Mouse (Mus musculus): ENCODE measurements at regions not wholly inside any gene's neighbourhood (a gene's known extent, or its start where the extent isn't known, plus 50 kb on each side); places are given as distances from the start of the nearest gene placed in this dataset.

DNA sequence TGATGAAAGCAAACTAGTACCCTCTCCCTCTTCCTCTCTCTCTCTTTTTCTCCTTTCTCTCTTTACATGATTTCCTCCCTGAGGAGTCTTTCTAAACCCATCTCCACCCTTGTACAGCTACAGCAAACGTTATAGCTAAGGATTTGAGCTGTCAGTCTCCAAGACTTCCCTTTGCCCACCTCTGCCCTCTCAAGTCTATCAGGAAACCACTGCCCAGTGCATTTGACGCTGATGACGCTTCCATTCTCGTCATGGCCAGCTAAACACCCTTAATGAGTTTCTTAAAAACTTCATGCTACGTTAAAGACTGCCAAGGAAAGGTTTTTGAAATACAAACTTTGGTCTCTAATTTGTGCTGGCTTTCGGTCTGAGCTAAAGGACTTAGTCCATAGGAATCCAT lies 99.0 kb upstream of the Bach2 start:
- Histone ChIP-seq H3K27me3 (ENCODE audit: control insufficient read depth, insufficient read depth, low read length) (no peaks in the 10 kb centered on the region), H3K9ac (replicated peaks; ENCODE audit: low read length) (no peak overlapping the region), H3K4me3 (replicated peaks; ENCODE audit: low read depth, low read length) (no peak overlapping the region), H3K9me3 (ENCODE audit: control insufficient read depth, low read length) (no peaks in the 10 kb centered on the region), H3K36me3 (ENCODE audit: control insufficient read depth, insufficient read depth, low read length) (no peaks in the 10 kb centered on the region), H3K27ac (replicated peaks; ENCODE audit: low read depth, low read length) (no peak overlapping the region), H3K4me1 (ENCODE audit: control insufficient read depth, insufficient read depth, low read length) (no peaks in the 10 kb centered on the region), H3K4me2 (ENCODE audit: low read length) (no peak overlapping the region)
- DNase-seq (no peak), ATAC-seq (ENCODE audit: low FRiP score, low TSS enrichment) (no peak)
- WGBS = 73% methylated on average over 6 of the region's 6 CpGs

DNA sequence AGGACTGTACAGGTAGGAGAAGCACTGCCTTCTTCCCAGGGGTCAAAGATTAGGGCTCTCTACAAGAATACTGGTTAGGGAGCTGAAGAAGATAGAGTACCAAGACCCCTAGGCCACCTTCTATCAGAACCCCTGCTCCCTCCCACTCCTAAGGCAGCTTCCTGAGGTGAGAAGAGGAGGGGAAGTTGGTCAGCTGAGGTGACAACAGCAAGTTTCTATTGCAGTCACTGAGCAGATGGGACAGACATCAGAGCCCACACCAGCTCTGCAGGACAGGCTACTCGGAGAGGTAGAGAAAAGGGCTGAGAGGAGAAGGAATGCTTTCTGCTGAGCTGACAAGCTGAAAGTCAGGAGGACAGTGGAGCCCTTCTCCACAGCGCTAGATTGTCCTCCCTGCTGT lies 98.5 kb upstream of the Bach2 start:
- Histone ChIP-seq H3K4me2 (ENCODE audit: low read length) (no peak overlapping the region), H3K4me3 (replicated peaks; ENCODE audit: low read depth, low read length) (no peak overlapping the region), H3K27me3 (ENCODE audit: control insufficient read depth, insufficient read depth, low read length) (no peaks in the 10 kb centered on the region), H3K9me3 (ENCODE audit: control insufficient read depth, low read length) (no peaks in the 10 kb centered on the region), H3K27ac (replicated peaks; ENCODE audit: low read depth, low read length) (no peak overlapping the region), H3K9ac (replicated peaks; ENCODE audit: low read length) (no peak overlapping the region), H3K36me3 (ENCODE audit: control insufficient read depth, insufficient read depth, low read length) (no peaks in the 10 kb centered on the region), H3K4me1 (ENCODE audit: control insufficient read depth, insufficient read depth, low read length) (no peaks in the 10 kb centered on the region)
- DNase-seq (no peak), ATAC-seq (ENCODE audit: low FRiP score, low TSS enrichment) (no peak)
- WGBS = 85% methylated on average over 2 of the region's 2 CpGs

DNA sequence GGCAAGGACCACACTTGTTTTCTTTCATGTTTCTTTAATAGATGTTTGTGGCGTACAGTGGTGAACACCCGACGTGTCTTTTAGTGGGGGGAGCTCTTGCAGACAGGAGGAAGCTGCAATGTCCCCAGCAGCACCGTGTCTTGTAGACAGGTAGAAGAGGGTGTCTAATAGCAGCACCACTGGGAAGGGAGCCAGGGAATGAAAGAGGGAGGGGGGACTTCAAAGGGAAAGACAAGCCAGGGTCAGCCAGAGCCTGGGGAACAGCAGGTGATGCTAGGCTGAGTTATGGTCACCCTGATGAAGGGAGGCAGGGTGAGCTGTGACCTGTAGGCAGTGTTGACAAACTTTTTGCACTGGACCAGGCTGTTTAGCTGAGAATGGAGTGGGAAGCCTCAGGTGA lies 96.4 kb upstream of the Bach2 start:
- WGBS = 89% methylated on average over 4 of the region's 4 CpGs
- H3K36me3 ChIP-seq (ENCODE audit: control insufficient read depth, insufficient read depth, low read length) = no peaks in the 10 kb centered on the region
- no peaks in the 10 kb centered on the region for H3K27me3 ChIP-seq (ENCODE audit: control insufficient read depth, insufficient read depth, low read length)
- no peak overlapping the region for H3K4me3 ChIP-seq (replicated peaks; ENCODE audit: low read depth, low read length)
- H3K4me1 ChIP-seq (ENCODE audit: control insufficient read depth, insufficient read depth, low read length) = no peaks in the 10 kb centered on the region
- DNase-seq = no peak
- no peak for ATAC-seq (ENCODE audit: low FRiP score, low TSS enrichment)
- no peaks in the 10 kb centered on the region for H3K9me3 ChIP-seq (ENCODE audit: control insufficient read depth, low read length)
- no peak overlapping the region for H3K27ac ChIP-seq (replicated peaks; ENCODE audit: low read depth, low read length)
- no peak overlapping the region for H3K4me2 ChIP-seq (ENCODE audit: low read length)
- H3K9ac ChIP-seq (replicated peaks; ENCODE audit: low read length) = no peak overlapping the region

DNA sequence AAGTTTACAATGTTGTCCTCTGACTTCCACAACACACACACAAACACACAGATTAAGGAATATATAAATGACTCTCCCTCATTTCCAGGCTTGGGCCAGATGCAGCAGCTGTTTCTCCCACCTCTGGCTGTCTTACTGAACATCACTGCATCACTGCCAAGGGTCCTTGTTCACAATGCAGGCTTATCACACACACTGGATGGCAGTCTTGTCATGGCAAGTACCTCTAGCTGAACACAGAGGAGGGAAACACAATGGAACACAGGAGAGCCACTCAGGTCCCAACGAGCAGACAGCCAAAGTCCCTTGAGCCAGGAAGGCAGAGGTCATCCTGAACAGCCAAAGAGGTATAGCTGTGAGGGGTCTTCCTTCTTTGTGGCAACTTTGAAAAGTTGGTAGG lies 91.5 kb upstream of the Bach2 start:
- Histone ChIP-seq H3K9ac (replicated peaks; ENCODE audit: low read length) (no peak overlapping the region), H3K27ac (replicated peaks; ENCODE audit: low read depth, low read length) (no peak overlapping the region), H3K4me3 (replicated peaks; ENCODE audit: low read depth, low read length) (no peak overlapping the region), H3K4me1 (ENCODE audit: control insufficient read depth, insufficient read depth, low read length) (no peaks in the 10 kb centered on the region), H3K27me3 (ENCODE audit: control insufficient read depth, insufficient read depth, low read length) (no peaks in the 10 kb centered on the region), H3K36me3 (ENCODE audit: control insufficient read depth, insufficient read depth, low read length) (no peaks in the 10 kb centered on the region), H3K9me3 (ENCODE audit: control insufficient read depth, low read length) (no peaks in the 10 kb centered on the region), H3K4me2 (ENCODE audit: low read length) (no peak overlapping the region)
- ATAC-seq (ENCODE audit: low FRiP score, low TSS enrichment) (no peak), DNase-seq (no peak)
- 38% methylated on average over 1 of the region's 1 CpGs for WGBS

DNA sequence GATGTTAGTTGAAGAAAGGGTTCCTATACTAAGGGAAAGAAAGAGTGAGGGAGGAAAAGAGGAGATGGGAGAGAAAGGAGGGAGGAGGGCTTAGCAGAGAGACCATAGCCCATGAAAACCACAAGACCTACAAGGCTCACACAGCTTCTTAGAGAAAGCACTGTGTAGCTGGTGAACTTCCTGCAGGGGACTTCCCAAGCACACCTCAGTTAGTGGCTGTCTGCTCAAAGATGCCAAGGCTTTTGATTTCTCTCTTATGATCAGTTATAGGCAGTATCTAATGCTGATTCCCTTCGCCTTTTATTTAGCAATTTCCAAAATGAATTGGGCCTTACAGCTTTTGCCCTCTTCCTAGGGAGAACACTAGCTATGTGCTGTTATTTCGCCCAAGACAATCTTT lies 90.0 kb upstream of the Bach2 start:
- Histone ChIP-seq H3K27me3 (ENCODE audit: control insufficient read depth, insufficient read depth, low read length) (no peaks in the 10 kb centered on the region), H3K9me3 (ENCODE audit: control insufficient read depth, low read length) (no peaks in the 10 kb centered on the region), H3K9ac (replicated peaks; ENCODE audit: low read length) (no peak overlapping the region), H3K4me3 (replicated peaks; ENCODE audit: low read depth, low read length) (no peak overlapping the region), H3K27ac (replicated peaks; ENCODE audit: low read depth, low read length) (no peak overlapping the region), H3K36me3 (ENCODE audit: control insufficient read depth, insufficient read depth, low read length) (no peaks in the 10 kb centered on the region), H3K4me2 (ENCODE audit: low read length) (no peak overlapping the region), H3K4me1 (ENCODE audit: control insufficient read depth, insufficient read depth, low read length) (no peaks in the 10 kb centered on the region)
- WGBS = 96% methylated on average over 2 of the region's 2 CpGs
- ATAC-seq (ENCODE audit: low FRiP score, low TSS enrichment) = no peak
- DNase-seq = no peak

DNA sequence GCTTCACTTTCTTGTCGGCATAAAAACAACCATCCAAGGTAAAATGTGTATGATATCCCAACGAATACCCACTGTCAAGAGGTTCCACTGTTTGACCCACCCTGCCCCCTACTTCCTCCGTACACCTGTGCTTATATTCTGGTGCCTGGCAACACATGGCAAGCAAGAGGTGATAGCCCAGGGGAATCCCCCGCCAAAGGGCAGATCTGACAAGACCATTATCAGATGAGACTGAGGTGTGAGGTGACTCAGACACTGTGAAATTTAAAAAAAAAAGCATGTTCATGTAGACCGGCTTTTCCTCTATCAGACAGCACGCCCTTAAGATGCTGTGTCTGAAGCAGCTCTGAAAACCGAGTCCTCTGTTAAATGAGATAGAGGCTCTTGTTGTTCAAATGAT lies 89.4 kb upstream of the Bach2 start:
- no peak for ATAC-seq (ENCODE audit: low FRiP score, low TSS enrichment)
- no peaks in the 10 kb centered on the region for H3K36me3 ChIP-seq (ENCODE audit: control insufficient read depth, insufficient read depth, low read length)
- WGBS = 82% methylated on average over 7 of the region's 7 CpGs

DNA sequence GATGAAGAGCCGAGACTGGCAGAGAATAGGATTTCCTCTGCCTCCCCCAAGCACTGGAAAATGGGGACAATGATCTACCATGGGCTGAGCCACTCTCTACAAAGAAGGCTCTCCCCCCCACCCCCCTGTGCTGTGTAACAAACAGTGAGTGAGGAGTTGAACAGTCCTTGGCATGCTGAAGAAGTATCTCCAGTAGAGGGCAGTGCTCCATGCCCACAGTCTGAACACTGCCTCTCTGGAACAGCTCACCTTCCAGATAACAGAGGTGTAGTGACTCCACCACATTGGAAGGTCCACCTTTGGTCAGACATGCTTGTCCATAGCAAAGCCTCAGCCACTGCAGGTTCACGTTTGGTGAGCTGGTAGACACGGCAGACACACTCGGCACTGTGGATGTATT lies 85.2 kb upstream of the Bach2 start:
- WGBS = 77% methylated on average over 4 of the region's 4 CpGs
- DNase-seq (peak; percentile 70), ATAC-seq (ENCODE audit: low FRiP score, low TSS enrichment) (peak; percentile 64; the same call in 1 of the 2 replicates)
- Histone ChIP-seq H3K4me2 (ENCODE audit: low read length) (no peak overlapping the region), H3K9me3 (ENCODE audit: control insufficient read depth, low read length) (no peaks in the 10 kb centered on the region), H3K4me1 (ENCODE audit: control insufficient read depth, insufficient read depth, low read length) (no peaks in the 10 kb centered on the region), H3K4me3 (replicated peaks; ENCODE audit: low read depth, low read length) (no peak overlapping the region), H3K27ac (replicated peaks; ENCODE audit: low read depth, low read length) (no peak overlapping the region), H3K27me3 (ENCODE audit: control insufficient read depth, insufficient read depth, low read length) (no peaks in the 10 kb centered on the region), H3K9ac (replicated peaks; ENCODE audit: low read length) (no peak overlapping the region), H3K36me3 (ENCODE audit: control insufficient read depth, insufficient read depth, low read length) (no peaks in the 10 kb centered on the region)

More for the DNA sequence above, 89.4 kb upstream of the Bach2 start:
- Histone ChIP-seq H3K4me2 (ENCODE audit: low read length) (no peak overlapping the region), H3K27me3 (ENCODE audit: control insufficient read depth, insufficient read depth, low read length) (no peaks in the 10 kb centered on the region), H3K27ac (replicated peaks; ENCODE audit: low read depth, low read length) (no peak overlapping the region), H3K9ac (replicated peaks; ENCODE audit: low read length) (no peak overlapping the region), H3K9me3 (ENCODE audit: control insufficient read depth, low read length) (no peaks in the 10 kb centered on the region), H3K4me3 (replicated peaks; ENCODE audit: low read depth, low read length) (no peak overlapping the region), H3K4me1 (ENCODE audit: control insufficient read depth, insufficient read depth, low read length) (no peaks in the 10 kb centered on the region)
- DNase-seq = no peak

DNA sequence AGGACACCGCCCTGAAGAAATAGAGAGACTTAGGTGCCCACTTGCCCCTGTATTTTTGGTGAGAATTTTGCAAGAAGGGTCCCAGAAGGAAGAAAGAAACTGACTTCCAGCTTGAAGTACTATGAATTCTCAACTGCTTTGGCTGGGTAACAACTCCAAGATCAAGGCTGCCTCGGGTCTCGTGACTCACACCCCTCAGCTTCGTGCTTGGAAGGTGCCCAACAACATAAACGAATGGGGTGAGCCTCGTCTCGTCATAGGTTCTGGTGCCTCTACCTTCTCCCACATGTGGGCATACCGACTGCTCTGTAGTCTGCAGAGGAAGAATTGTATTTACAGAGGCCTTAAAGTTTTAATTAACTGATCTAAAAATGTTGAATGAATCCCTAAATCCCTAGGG lies 81.6 kb upstream of the Bach2 start:
- no peaks in the 10 kb centered on the region for H3K36me3 ChIP-seq (ENCODE audit: control insufficient read depth, insufficient read depth, low read length)
- no peak overlapping the region for H3K27ac ChIP-seq (replicated peaks; ENCODE audit: low read depth, low read length)
- H3K4me2 ChIP-seq (ENCODE audit: low read length) = no peak overlapping the region
- no peak overlapping the region for H3K9ac ChIP-seq (replicated peaks; ENCODE audit: low read length)
- H3K4me1 ChIP-seq (ENCODE audit: control insufficient read depth, insufficient read depth, low read length) = peaks cover 4% of the 10 kb centered on the region
- no peaks in the 10 kb centered on the region for H3K9me3 ChIP-seq (ENCODE audit: control insufficient read depth, low read length)
- ATAC-seq (ENCODE audit: low FRiP score, low TSS enrichment) = no peak
- no peak overlapping the region for H3K4me3 ChIP-seq (replicated peaks; ENCODE audit: low read depth, low read length)
- WGBS = 75% methylated on average over 8 of the region's 8 CpGs
- DNase-seq = no peak
- no peaks in the 10 kb centered on the region for H3K27me3 ChIP-seq (ENCODE audit: control insufficient read depth, insufficient read depth, low read length)

DNA sequence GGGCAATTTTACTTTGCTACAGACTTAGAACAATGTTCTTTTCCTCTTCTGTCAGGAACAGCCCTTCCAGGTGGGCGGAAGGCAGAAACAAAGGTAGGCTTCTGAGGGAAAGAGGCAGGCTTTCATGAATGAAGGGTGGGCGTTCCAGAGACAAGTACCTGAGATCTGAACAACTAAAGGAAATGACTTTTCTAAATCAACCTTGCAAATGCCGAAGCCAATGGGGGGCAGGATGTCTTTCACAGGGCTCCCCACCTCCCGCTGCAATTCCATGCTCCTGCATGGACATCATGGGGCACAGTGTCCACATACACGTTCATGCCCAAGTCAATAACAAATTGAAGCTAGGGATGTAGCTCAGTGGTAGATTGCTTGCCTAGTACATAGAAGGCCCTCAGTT lies 80.2 kb upstream of the Bach2 start:
- DNase-seq (no peak), ATAC-seq (ENCODE audit: low FRiP score, low TSS enrichment) (no peak)
- H3K4me1 ChIP-seq (ENCODE audit: control insufficient read depth, insufficient read depth, low read length) = peaks cover 9% of the 10 kb centered on the region
- no peak overlapping the region for H3K27ac ChIP-seq (replicated peaks; ENCODE audit: low read depth, low read length)
- no peak overlapping the region for H3K4me2 ChIP-seq (ENCODE audit: low read length)
- H3K4me3 ChIP-seq (replicated peaks; ENCODE audit: low read depth, low read length) = no peak overlapping the region
- WGBS = 47% methylated on average over 5 of the region's 5 CpGs
- no peaks in the 10 kb centered on the region for H3K36me3 ChIP-seq (ENCODE audit: control insufficient read depth, insufficient read depth, low read length)
- no peaks in the 10 kb centered on the region for H3K27me3 ChIP-seq (ENCODE audit: control insufficient read depth, insufficient read depth, low read length)
- no peak overlapping the region for H3K9ac ChIP-seq (replicated peaks; ENCODE audit: low read length)
- H3K9me3 ChIP-seq (ENCODE audit: control insufficient read depth, low read length) = no peaks in the 10 kb centered on the region

Measured in midbrain, embryonic 14.5 days (tissue).